9 mouse cellular contexts compared by ENCODE assay signal in genomic region chr19:53318143-53319132, GRCm38 (mm10). TPM values are rescaled to one million over a fixed set of nuclear protein-coding genes. Genes with fewer than 3 reads are reported as not detected.
DNase-seq lines count a peak whose midpoint lies in the region; ATAC-seq and TF ChIP-seq lines count a peak whose summit lies in the region.
"Had no signal": no experiment of that assay in that cellular context is flagged by ENCODE, and none has a peak within 500 bp of the region (broad histone marks: within the 10 kb centered on the region; RNA-seq: fewer than 3 reads in every experiment).

No protein-coding gene starts in this region.

- WGBS in heart, embryonic 10.5 days = 77% methylated on average over 16 of the region's 16 CpGs
- 76% methylated on average over 16 of the region's 16 CpGs for WGBS in heart, embryonic 11.5 days (ENCODE audit: insufficient replicate concordance)
- WGBS in lung, embryonic 16.5 days = 72% methylated on average over 16 of the region's 16 CpGs
- WGBS in liver, embryonic 14.5 days (ENCODE audit: insufficient replicate concordance) = 38% methylated on average over 16 of the region's 16 CpGs
- 51% methylated on average over 16 of the region's 16 CpGs for WGBS in stomach, postnatal 0 days
- WGBS in forebrain, embryonic 12.5 days = 80% methylated on average over 16 of the region's 16 CpGs

- no peaks in the 10 kb centered on the region for H3K36me3 ChIP-seq in heart, embryonic 10.5 days
- no peaks in the 10 kb centered on the region for H3K36me3 ChIP-seq in heart, embryonic 11.5 days (ENCODE audit: control insufficient read depth, insufficient read depth, low read length)
- H3K36me3 ChIP-seq in lung, embryonic 16.5 days (ENCODE audit: control insufficient read depth, insufficient read depth, low read length) = no peaks in the 10 kb centered on the region
- H3K36me3 ChIP-seq in liver, embryonic 14.5 days (replicated peaks; ENCODE audit: control insufficient read depth, insufficient read depth, low read depth) = no peaks in the 10 kb centered on the region
- H3K36me3 ChIP-seq in stomach, postnatal 0 days (ENCODE audit: control insufficient read depth, insufficient read depth, low read length) = no peaks in the 10 kb centered on the region
- no peaks in the 10 kb centered on the region for H3K36me3 ChIP-seq in forebrain, embryonic 12.5 days (replicated peaks)

- peak overlapping the region; percentile 52; the same call in 1 of the 2 replicates for H3K27ac ChIP-seq in heart, embryonic 10.5 days
- no peak overlapping the region; the same call in 1 of the 2 replicates for H3K27ac ChIP-seq in heart, embryonic 11.5 days (ENCODE audit: low read depth, low read length)
- H3K27ac ChIP-seq in lung, embryonic 16.5 days (ENCODE audit: low read length) = 0 out of 2 replicates have a peak overlapping the region, but pooled peaks have one; percentile 4
- H3K27ac ChIP-seq in liver, embryonic 14.5 days = no peak overlapping the region
- peak overlapping the region; percentile 86 for H3K27ac ChIP-seq in stomach, postnatal 0 days (replicated peaks)
- H3K27ac ChIP-seq in forebrain, embryonic 12.5 days = no peak overlapping the region

- H3K9me3 ChIP-seq in heart, embryonic 10.5 days = no peaks in the 10 kb centered on the region
- no peaks in the 10 kb centered on the region for H3K9me3 ChIP-seq in heart, embryonic 11.5 days (replicated peaks; ENCODE audit: control insufficient read depth, low read length)
- H3K9me3 ChIP-seq in lung, embryonic 16.5 days (ENCODE audit: control insufficient read depth, low read length) = no peaks in the 10 kb centered on the region
- no peaks in the 10 kb centered on the region for H3K9me3 ChIP-seq in liver, embryonic 14.5 days (ENCODE audit: control insufficient read depth, low read length)
- H3K9me3 ChIP-seq in stomach, postnatal 0 days (ENCODE audit: control insufficient read depth, low read length) = no peaks in the 10 kb centered on the region
- no peaks in the 10 kb centered on the region for H3K9me3 ChIP-seq in forebrain, embryonic 12.5 days

- no peak for TF ChIP-seq EP300 in liver, embryonic 14.5 days (IDR thresholded peaks at IDR 0.05; ENCODE audit: low read depth)
- no peak for TF ChIP-seq EP300 in stomach, postnatal 0 days (optimal IDR thresholded peaks at IDR 0.05)

- H3K4me3 ChIP-seq in heart, embryonic 10.5 days = no peak overlapping the region
- no peak overlapping the region for H3K4me3 ChIP-seq in heart, embryonic 11.5 days (ENCODE audit: low read depth, low read length)
- H3K4me3 ChIP-seq in lung, embryonic 16.5 days (ENCODE audit: low read length) = no peak overlapping the region
- H3K4me3 ChIP-seq in liver, embryonic 14.5 days (ENCODE audit: insufficient read depth in 1 of 2, low read depth in 2 of 2, low read length in 2 of 2) = no peak overlapping the region
- no peak overlapping the region for H3K4me3 ChIP-seq in stomach, postnatal 0 days (ENCODE audit: low read depth, low read length)
- no peak overlapping the region for H3K4me3 ChIP-seq in forebrain, embryonic 12.5 days (replicated peaks)

- H3K4me1 ChIP-seq in heart, embryonic 10.5 days = peaks cover 35% of the 10 kb centered on the region
- peaks cover 27% of the 10 kb centered on the region for H3K4me1 ChIP-seq in heart, embryonic 11.5 days (ENCODE audit: control insufficient read depth, insufficient read depth, low read length)
- H3K4me1 ChIP-seq in lung, embryonic 16.5 days (replicated peaks; ENCODE audit: control insufficient read depth, insufficient read depth, low read length) = peaks cover 22% of the 10 kb centered on the region
- peaks cover 24 to 36% of the 10 kb centered on the region in 2 experiments for H3K4me1 ChIP-seq in liver, embryonic 14.5 days (replicated peaks; ENCODE audit: control insufficient read depth in 2 of 2, insufficient read depth in 2 of 2, low read length in 1 of 2)
- peaks cover 11% of the 10 kb centered on the region; the same call in 1 of the 2 replicates for H3K4me1 ChIP-seq in stomach, postnatal 0 days (replicated peaks; ENCODE audit: control insufficient read depth, insufficient read depth)
- peaks cover 25% of the 10 kb centered on the region for H3K4me1 ChIP-seq in forebrain, embryonic 12.5 days

- H3K4me2 ChIP-seq in heart, embryonic 11.5 days = no peak overlapping the region
- no peak overlapping the region for H3K4me2 ChIP-seq in lung, embryonic 16.5 days (ENCODE audit: low read depth, low read length)
- peak overlapping the region; percentile 4; the same call in 1 of the 2 replicates for H3K4me2 ChIP-seq in liver, embryonic 14.5 days (ENCODE audit: low read depth)
- H3K4me2 ChIP-seq in stomach, postnatal 0 days (replicated peaks; ENCODE audit: low read depth) = peak overlapping the region; percentile 14; the same call in 1 of the 2 replicates
- no peak overlapping the region for H3K4me2 ChIP-seq in forebrain, embryonic 12.5 days

- DNase-seq in heart, embryonic 10.5 days (ENCODE audit: low spot score) = no peak
- DNase-seq in lung, postnatal 14 days = no peak
- DNase-seq in liver, embryonic 14.5 days (ENCODE audit: low read depth in 3 of 3, low spot score in 3 of 3) = no peak
- DNase-seq in stomach, postnatal 0 days (ENCODE audit: low spot score) = peak; percentile 34
- no peak for DNase-seq in layer of hippocampus, adult 11-12 months (ENCODE audit: low spot score)

- TF ChIP-seq CTCF in liver, embryonic 14.5 days (IDR thresholded peaks at IDR 0.05; ENCODE audit: low read depth) = no peak
- no peak for TF ChIP-seq CTCF in stomach, postnatal 0 days (IDR thresholded peaks at IDR 0.05; ENCODE audit: low read depth)

- H3K9ac ChIP-seq in heart, embryonic 11.5 days (ENCODE audit: low read depth, low read length) = no peak overlapping the region
- H3K9ac ChIP-seq in lung, embryonic 16.5 days (ENCODE audit: low read length) = no peak overlapping the region
- H3K9ac ChIP-seq in liver, embryonic 14.5 days (replicated peaks) = no peak overlapping the region
- peak overlapping the region; percentile 52 for H3K9ac ChIP-seq in stomach, postnatal 0 days (ENCODE audit: low read length)
- H3K9ac ChIP-seq in forebrain, embryonic 12.5 days = no peak overlapping the region

- H3K27me3 ChIP-seq in heart, embryonic 10.5 days (ENCODE audit: insufficient read depth, poor library complexity, severe bottlenecking) = no peaks in the 10 kb centered on the region
- no peaks in the 10 kb centered on the region for H3K27me3 ChIP-seq in heart, embryonic 11.5 days (ENCODE audit: control insufficient read depth, insufficient read depth, low read length)
- no peaks in the 10 kb centered on the region for H3K27me3 ChIP-seq in lung, embryonic 16.5 days (ENCODE audit: control insufficient read depth, insufficient read depth, low read depth, low read length)
- no peaks in the 10 kb centered on the region for H3K27me3 ChIP-seq in liver, embryonic 14.5 days (ENCODE audit: control insufficient read depth, insufficient read depth, low read length)
- no peaks in the 10 kb centered on the region for H3K27me3 ChIP-seq in stomach, postnatal 0 days (ENCODE audit: control insufficient read depth, insufficient read depth, low read length)
- H3K27me3 ChIP-seq in forebrain, embryonic 12.5 days = no peaks in the 10 kb centered on the region

- ATAC-seq in heart, embryonic 11.5 days (replicated peaks; ENCODE audit: insufficient number of reproducible peaks, low FRiP score, low TSS enrichment) = no peak
- no peak for ATAC-seq in lung, embryonic 16.5 days (ENCODE audit: low read depth)
- no peak for ATAC-seq in liver, embryonic 14.5 days (ENCODE audit: insufficient read depth)
- ATAC-seq in stomach, postnatal 0 days (ENCODE audit: low FRiP score, low TSS enrichment) = 0 out of 2 replicates have a peak, but pooled peaks have one; percentile 11
- no peak for ATAC-seq in forebrain, embryonic 12.5 days (ENCODE audit: low FRiP score)

RNA-seq across cellular contexts. Expression of gene Mxi1, which starts 8.1 kb away (rescaled TPM):
- polyA plus RNA-seq in heart, embryonic 10.5 days (2016; fragmentation: Nextera tagmentation; extraction: Ambion mirVana) = 27.7 and 28.7 TPM in 2 replicates
- polyA plus RNA-seq in heart, embryonic 11.5 days (2014; fragmentation: Nextera tagmentation; extraction: Ambion mirVana) = 33.1 and 36.6 TPM in 2 replicates
- polyA plus RNA-seq in lung, embryonic 16.5 days (2015; fragmentation: Nextera tagmentation; extraction: Ambion mirVana) = 20.2 and 22.6 TPM in 2 replicates
- polyA plus RNA-seq in liver, embryonic 14.5 days (2012; rRNA removed) = 11.1 and 16.5 TPM in 2 replicates
- polyA plus RNA-seq in liver, embryonic 14.5 days (2014; fragmentation: Nextera tagmentation; extraction: Ambion mirVana) = 27.7 and 33.1 TPM in 2 replicates
- polyA plus RNA-seq in stomach, postnatal 0 days (2015; fragmentation: Nextera tagmentation; extraction: Ambion mirVana) = 28.6 and 31.3 TPM in 2 replicates
- 54.8 and 62.4 TPM in 2 replicates for polyA plus RNA-seq in forebrain, embryonic 12.5 days (2016; fragmentation: Nextera tagmentation; extraction: Ambion mirVana)

RNA-seq across cellular contexts. Expression of gene Gm10197, which starts 53.1 kb away (rescaled TPM):
- polyA plus RNA-seq in heart, embryonic 10.5 days (2016; fragmentation: Nextera tagmentation; extraction: Ambion mirVana) = not detected in 2 replicates
- polyA plus RNA-seq in heart, embryonic 11.5 days (2014; fragmentation: Nextera tagmentation; extraction: Ambion mirVana) = 2.1 and 3.5 TPM in 2 replicates
- 3.8 TPM in 1 of 2 replicates, not detected in the other for polyA plus RNA-seq in lung, embryonic 16.5 days (2015; fragmentation: Nextera tagmentation; extraction: Ambion mirVana)
- polyA plus RNA-seq in liver, embryonic 14.5 days (2012; rRNA removed) = not detected in 2 replicates
- 3.0 TPM in 1 of 2 replicates, not detected in the other for polyA plus RNA-seq in liver, embryonic 14.5 days (2014; fragmentation: Nextera tagmentation; extraction: Ambion mirVana)
- not detected in 2 replicates for polyA plus RNA-seq in stomach, postnatal 0 days (2015; fragmentation: Nextera tagmentation; extraction: Ambion mirVana)
- 1.7 TPM in 1 of 2 replicates, not detected in the other for polyA plus RNA-seq in forebrain, embryonic 12.5 days (2016; fragmentation: Nextera tagmentation; extraction: Ambion mirVana)
- polyA plus RNA-seq: cerebellum, adult 2 months had no signal

Comparison
In these comparisons a context has a peak if more than half of its experiments do, and no peak if none do; other contexts are left out.
1. H3K27ac ChIP-seq: peak in heart, embryonic 10.5 days (single experiment), lung, embryonic 16.5 days (single experiment) and stomach, postnatal 0 days (single experiment); none in heart, embryonic 11.5 days (single experiment), liver, embryonic 14.5 days (single experiment) and forebrain, embryonic 12.5 days (single experiment).
2. H3K4me2 ChIP-seq: peak in liver, embryonic 14.5 days (single experiment) and stomach, postnatal 0 days (single experiment); none in heart, embryonic 11.5 days (single experiment), lung, embryonic 16.5 days (single experiment) and forebrain, embryonic 12.5 days (single experiment).